9 mouse cellular contexts compared by ENCODE assay signal in genomic region chr3:37722487-37723060, GRCm38 (mm10). TPM values are rescaled to one million over a fixed set of nuclear protein-coding genes. Genes with fewer than 3 reads are reported as not detected.
DNase-seq lines count a peak whose midpoint lies in the region; ATAC-seq lines count a peak whose summit lies in the region.
"Had no signal": no experiment of that assay in that cellular context is flagged by ENCODE, and none has a peak within 500 bp of the region (broad histone marks: within the 10 kb centered on the region; RNA-seq: fewer than 3 reads in every experiment).

No protein-coding gene starts in this region.

- no peak for ATAC-seq in hindbrain, embryonic 14.5 days (ENCODE audit: low FRiP score)
- no peak for ATAC-seq in midbrain, embryonic 15.5 days (replicated peaks)

- WGBS in embryonic facial prominence, embryonic 10.5 days: 43% methylated on average over 12 of the region's 12 CpGs
- WGBS in hindbrain, embryonic 14.5 days: 49% methylated on average over 12 of the region's 12 CpGs
- 45% methylated on average over 12 of the region's 12 CpGs for WGBS in midbrain, embryonic 15.5 days

- H3K4me2 ChIP-seq in hindbrain, embryonic 14.5 days (replicated peaks): peak overlapping the region; percentile 68
- peak overlapping the region; percentile 79 for H3K4me2 ChIP-seq in midbrain, embryonic 15.5 days

- no peaks in the 10 kb centered on the region for H3K9me3 ChIP-seq in embryonic facial prominence, embryonic 10.5 days
- no peaks in the 10 kb centered on the region for H3K9me3 ChIP-seq in hindbrain, embryonic 14.5 days (ENCODE audit: control insufficient read depth, low read length)
- H3K9me3 ChIP-seq in midbrain, embryonic 15.5 days: no peaks in the 10 kb centered on the region
- H3K9me3 ChIP-seq: megakaryocyte, embryonic 14.5 days had no signal

- H3K36me3 ChIP-seq in embryonic facial prominence, embryonic 10.5 days (replicated peaks): no peaks in the 10 kb centered on the region
- no peaks in the 10 kb centered on the region for H3K36me3 ChIP-seq in hindbrain, embryonic 14.5 days (replicated peaks; ENCODE audit: control insufficient read depth, insufficient read depth)
- H3K36me3 ChIP-seq in midbrain, embryonic 15.5 days (replicated peaks): no peaks in the 10 kb centered on the region

- H3K27me3 ChIP-seq in embryonic facial prominence, embryonic 10.5 days (replicated peaks; ENCODE audit: low read depth, poor library complexity, severe bottlenecking): peaks cover 52% of the 10 kb centered on the region
- H3K27me3 ChIP-seq in hindbrain, embryonic 14.5 days (ENCODE audit: control insufficient read depth, insufficient read depth, low read length): no peaks in the 10 kb centered on the region
- no peaks in the 10 kb centered on the region for H3K27me3 ChIP-seq in midbrain, embryonic 15.5 days (replicated peaks)

- peaks cover 28% of the 10 kb centered on the region for H3K4me1 ChIP-seq in embryonic facial prominence, embryonic 10.5 days
- H3K4me1 ChIP-seq in hindbrain, embryonic 14.5 days (replicated peaks; ENCODE audit: control insufficient read depth, insufficient read depth, low read length): peaks cover 9% of the 10 kb centered on the region; the same call in 1 of the 2 replicates
- H3K4me1 ChIP-seq in midbrain, embryonic 15.5 days: peaks cover 16% of the 10 kb centered on the region

- peak; percentile 33 for DNase-seq in kidney, adult 11 months
- DNase-seq in kidney, postnatal 25 days: no peak
- DNase-seq in embryonic facial prominence, embryonic 10.5 days (ENCODE audit: low spot score): peak; percentile 30
- DNase-seq in hindbrain, embryonic 14.5 days (ENCODE audit: low spot score): no peak
- no peak for DNase-seq in cerebellum, postnatal 25 days
- no peak for DNase-seq in MN1 (ENCODE audit: low spot score)
- DNase-seq in thymus, postnatal 0 days (ENCODE audit: low spot score): no peak

- peak overlapping the region; percentile 84 for H3K27ac ChIP-seq in embryonic facial prominence, embryonic 10.5 days (replicated peaks)
- H3K27ac ChIP-seq in hindbrain, embryonic 14.5 days: no peak overlapping the region; the same call in 1 of the 2 replicates
- peak overlapping the region; percentile 80 for H3K27ac ChIP-seq in midbrain, embryonic 15.5 days

- H3K4me3 ChIP-seq in embryonic facial prominence, embryonic 10.5 days: peak overlapping the region; percentile 60
- H3K4me3 ChIP-seq in hindbrain, embryonic 14.5 days (replicated peaks; ENCODE audit: low read length): peak overlapping the region; percentile 34; the same call in 1 of the 2 replicates
- peak overlapping the region; percentile 43 for H3K4me3 ChIP-seq in midbrain, embryonic 15.5 days
- H3K4me3 ChIP-seq: megakaryocyte, embryonic 14.5 days had no signal

- H3K9ac ChIP-seq in hindbrain, embryonic 14.5 days: 0 out of 2 replicates have a peak overlapping the region, but pooled peaks have one; percentile 16
- no peak overlapping the region for H3K9ac ChIP-seq in midbrain, embryonic 15.5 days

RNA-seq across cellular contexts. Expression of gene Gm5148, which starts 1.7 kb away (rescaled TPM):
- polyA plus RNA-seq in embryonic facial prominence, embryonic 10.5 days (2016; fragmentation: Nextera tagmentation; extraction: Ambion mirVana): 3.1 and 4.1 TPM in 2 replicates
- 13.3 and 17.0 TPM in 2 replicates for polyA plus RNA-seq in hindbrain, embryonic 14.5 days (2014; fragmentation: Nextera tagmentation; extraction: Ambion mirVana)
- polyA plus RNA-seq in midbrain, embryonic 15.5 days (2015; fragmentation: Nextera tagmentation; extraction: Ambion mirVana): 12.4 and 15.4 TPM in 2 replicates
- polyA plus RNA-seq in thymus, postnatal 0 days (2015; fragmentation: Nextera tagmentation; extraction: Ambion mirVana): 6.0 and 6.1 TPM in 2 replicates

Comparison
In these comparisons a context has a peak if more than half of its experiments do, and no peak if none do; other contexts are left out.
1. DNase-seq: peak in kidney, adult 11 months (single experiment) and embryonic facial prominence, embryonic 10.5 days (single experiment); none in kidney, postnatal 25 days (0 of 2), hindbrain, embryonic 14.5 days (single experiment), cerebellum, postnatal 25 days (0 of 2), MN1 (single experiment) and thymus, postnatal 0 days (single experiment).
2. Peak in every context shown above with its lines, with median percentiles within 50 percentile points of each other: H3K4me3 ChIP-seq.